Mouse (Mus musculus): ENCODE measurements around the gene Atl3.
A peak's percentile ranks its signal among the peaks of the same experiment; 100 is the strongest.

Gene Atl3

DNA sequence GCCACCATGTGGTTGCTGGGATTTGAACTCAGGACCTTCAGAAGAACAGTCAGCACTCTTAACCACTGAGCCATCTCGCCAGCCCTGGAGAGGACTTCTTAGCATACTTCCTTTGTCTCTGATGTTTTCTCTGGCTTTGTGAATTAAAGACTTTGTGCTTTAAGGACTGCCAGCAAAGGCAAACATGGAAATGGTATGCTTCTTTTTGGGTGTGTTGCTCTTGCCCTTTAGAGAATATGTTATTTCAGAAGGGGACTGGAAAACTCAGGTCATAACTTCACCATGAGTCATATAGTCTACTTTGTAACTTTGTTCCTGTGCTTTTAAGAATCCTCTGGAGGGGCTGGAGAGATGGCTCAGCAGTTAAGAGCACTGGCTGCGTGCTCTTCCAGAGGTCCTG is 5.0 kb downstream of the Atl3 start:
- DNase-seq (ENCODE audit: low spot score in 2 of 2) = no peak

DNA sequence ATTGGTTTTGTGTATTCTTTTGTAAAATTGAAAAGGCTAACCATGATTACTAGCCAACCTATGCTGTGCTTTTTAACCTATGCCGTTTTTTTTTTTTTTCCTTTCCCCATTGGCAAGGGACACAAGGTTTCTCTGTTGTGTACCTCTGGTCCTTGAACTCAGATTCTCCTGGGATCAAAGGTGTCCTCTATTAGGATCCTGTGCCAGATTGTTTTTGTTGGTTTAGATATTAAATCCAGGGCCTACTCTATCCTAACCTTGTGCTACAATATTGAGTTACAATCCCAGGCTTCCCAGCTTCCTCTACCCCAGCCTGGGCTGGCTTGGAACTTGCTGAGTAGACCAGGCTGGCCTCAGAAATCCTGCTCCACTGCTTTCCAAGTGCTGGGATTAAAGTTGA is 6.9 kb downstream of the Atl3 start:
- DNase-seq (ENCODE audit: low spot score in 2 of 2) = no peak

DNA sequence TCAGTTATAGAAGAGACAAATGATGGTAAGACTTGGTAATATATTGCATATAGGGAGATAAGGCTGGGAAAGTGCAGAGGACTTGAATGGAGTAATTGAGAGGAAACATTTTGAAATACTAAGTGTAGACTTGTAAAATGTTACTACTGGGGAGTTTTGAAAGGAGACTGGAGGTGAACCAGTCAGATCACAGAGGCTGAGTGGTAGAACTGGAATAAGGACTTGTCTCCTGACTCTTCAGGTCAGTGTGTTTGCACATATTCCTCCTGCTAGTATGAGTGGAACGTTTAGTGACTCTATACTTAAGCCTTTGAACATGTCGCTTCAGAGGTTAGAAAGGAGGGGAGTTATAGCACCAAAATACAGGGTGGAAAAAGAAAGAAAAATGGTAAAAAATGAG is 8.6 kb downstream of the Atl3 start:
- DNase-seq (ENCODE audit: low spot score in 2 of 2) = no peak

DNA sequence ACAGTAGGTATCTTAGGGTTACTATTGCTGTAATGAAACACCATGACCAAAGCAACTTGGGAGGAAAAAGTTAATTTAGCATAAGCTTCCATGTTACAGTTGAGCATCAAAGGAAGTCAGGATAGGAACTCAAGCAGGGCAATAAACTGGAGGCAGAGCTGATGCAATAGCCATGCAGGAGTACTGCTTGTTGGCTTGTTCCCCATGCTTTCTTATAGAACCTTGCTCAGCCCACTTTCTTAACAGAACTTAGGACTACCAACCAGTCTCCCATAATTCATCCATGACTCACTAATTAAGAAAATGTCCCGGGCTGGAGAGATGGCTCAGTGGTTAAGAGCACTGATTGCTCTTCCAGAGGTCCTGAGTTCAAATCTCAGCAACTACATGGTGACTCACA is 12.5 kb downstream of the Atl3 start:
- DNase-seq (ENCODE audit: low spot score in 2 of 2) = no peak

DNA sequence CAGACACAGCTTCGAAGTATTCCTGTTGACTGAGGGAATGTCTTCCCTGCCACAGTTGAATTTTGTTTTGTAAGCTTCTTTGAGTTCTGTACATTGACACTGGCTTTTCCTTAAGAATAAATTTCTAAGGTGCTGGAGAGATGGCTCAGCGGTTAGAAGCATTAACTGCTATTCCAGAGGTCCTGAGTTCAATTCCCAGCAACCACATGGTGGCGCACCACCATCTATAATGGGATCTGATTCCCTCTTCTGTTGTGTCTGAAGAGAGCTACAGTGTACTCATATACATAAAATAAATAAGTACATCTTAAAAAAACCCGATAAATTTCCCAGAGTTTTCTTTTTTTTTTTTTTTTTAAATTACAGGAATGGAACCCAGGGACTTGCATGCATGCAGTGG is 14.2 kb downstream of the Atl3 start:
- no peak for DNase-seq (ENCODE audit: low spot score in 2 of 2)

DNA sequence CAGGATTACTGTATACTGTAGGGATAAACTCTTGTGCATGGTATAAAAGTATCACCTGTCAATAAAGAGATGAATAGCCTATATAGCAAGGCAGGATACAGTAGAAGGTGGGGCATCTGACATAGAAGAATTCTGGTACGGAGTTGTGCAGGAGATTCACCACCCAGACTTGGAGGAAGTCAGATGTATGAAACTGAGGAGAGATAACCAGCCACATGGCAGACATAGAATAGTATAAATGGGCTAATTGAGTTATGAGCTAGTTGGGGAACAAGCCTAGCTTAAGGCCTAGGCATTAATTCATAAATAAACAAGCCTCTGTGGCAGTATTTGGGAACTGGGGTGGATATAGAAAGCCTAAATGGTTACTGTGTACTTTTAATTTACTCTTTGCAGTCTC is 22.6 kb downstream of the Atl3 start:
- no peak for DNase-seq (ENCODE audit: low spot score in 2 of 2)

DNA sequence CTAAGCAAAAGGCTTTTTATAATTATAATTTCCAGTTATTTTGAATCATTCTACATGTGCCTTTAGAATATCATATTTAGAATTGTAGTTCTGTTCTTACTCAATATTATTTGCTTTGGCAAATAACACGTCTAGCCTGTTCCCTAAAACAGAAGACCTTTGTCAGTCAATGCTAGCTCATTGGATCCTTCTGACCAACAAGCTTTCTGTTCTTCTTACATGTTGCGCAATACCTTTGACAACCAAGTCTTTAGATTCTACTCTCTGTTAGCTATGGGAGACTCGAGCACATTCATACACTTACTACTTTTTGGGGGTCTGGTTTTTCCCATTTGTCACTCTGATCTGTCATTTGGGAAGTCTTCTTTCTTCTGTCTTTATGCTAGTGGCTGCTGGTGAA is 27.8 kb downstream of the Atl3 start:
- no peak for DNase-seq (ENCODE audit: low spot score in 2 of 2)

DNA sequence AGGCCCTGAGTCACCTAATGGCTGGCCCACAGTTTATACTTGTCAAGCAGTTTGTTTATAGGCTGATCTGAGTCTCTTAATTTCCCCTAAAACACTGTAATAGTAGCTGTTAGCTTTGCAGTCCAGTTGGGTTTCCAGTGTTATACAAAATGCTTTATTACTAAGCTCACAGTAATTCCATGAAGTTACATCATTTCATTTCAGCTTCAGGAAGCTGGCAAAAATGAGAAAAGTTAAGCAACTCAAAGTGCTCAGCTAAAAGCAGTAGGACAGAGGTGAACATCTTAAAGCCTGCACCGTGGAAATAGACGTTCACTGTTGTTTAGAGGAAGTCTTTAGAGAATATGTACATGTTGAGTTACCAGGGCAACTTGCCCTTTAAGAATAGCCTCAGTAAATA is 29.0 kb downstream of the Atl3 start:
- DNase-seq (ENCODE audit: low spot score in 2 of 2) = no peak

DNA sequence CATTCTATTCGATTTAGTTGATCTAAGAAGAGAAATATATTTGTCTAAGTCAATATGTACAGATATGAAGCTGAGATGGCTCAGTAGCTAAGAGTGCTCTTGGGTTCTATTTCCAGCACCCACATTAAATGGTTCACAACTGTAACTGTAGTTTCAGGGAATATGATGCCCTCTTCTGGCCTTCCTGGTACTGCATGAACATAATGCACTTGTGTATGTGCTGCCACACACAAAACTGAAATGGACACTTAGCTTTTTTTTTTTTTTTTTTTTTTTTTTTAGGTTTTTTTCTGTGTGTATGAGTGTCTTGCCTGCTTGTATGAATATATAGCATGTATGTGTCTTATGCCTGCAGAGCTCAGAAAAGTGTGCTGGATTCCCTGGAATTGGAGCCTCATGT is 29.5 kb downstream of the Atl3 start:
- no peak for DNase-seq (ENCODE audit: low spot score in 2 of 2)

DNA sequence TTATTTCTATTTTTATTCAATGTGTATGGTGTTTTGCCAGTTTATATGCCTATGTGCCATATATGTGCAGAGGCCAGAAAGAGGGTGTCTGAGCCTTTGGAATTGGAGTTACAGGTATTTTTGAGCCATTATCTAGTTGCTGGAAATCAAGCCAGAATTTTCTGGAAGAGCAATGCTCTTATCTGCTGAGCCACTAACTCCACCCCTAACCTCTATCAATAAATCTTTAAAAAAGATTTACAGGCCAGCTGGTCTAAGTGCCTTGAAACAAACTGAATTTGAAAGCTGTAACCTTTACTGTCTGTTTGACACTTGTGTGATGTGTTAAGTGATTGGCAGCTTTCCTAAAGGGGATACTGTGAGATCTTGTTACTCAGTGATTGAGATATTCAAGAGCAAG is 29.9 kb downstream of the Atl3 start:
- no peak for DNase-seq (ENCODE audit: low spot score in 2 of 2)

DNA sequence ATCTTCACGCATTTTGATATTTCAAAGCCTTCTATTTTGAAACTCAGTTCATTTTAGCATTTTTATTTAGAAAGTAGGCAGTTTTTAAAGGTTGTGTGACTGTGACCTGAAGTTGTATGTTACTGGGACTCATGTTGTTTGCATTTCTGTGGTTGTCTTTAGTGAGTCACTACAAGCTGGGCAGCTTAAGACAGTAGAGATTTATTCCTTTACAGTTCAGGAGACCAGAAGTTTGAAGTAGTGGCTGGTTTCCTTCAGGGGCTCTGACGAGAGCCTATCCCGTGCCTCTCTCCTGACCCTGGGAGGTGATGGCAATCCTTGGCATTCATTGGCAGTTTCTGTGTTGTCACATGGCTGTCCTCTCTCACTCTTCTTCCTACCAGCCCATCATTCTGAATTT is 31.0 kb downstream of the Atl3 start:
- no peak for DNase-seq (ENCODE audit: low spot score in 2 of 2)

DNA sequence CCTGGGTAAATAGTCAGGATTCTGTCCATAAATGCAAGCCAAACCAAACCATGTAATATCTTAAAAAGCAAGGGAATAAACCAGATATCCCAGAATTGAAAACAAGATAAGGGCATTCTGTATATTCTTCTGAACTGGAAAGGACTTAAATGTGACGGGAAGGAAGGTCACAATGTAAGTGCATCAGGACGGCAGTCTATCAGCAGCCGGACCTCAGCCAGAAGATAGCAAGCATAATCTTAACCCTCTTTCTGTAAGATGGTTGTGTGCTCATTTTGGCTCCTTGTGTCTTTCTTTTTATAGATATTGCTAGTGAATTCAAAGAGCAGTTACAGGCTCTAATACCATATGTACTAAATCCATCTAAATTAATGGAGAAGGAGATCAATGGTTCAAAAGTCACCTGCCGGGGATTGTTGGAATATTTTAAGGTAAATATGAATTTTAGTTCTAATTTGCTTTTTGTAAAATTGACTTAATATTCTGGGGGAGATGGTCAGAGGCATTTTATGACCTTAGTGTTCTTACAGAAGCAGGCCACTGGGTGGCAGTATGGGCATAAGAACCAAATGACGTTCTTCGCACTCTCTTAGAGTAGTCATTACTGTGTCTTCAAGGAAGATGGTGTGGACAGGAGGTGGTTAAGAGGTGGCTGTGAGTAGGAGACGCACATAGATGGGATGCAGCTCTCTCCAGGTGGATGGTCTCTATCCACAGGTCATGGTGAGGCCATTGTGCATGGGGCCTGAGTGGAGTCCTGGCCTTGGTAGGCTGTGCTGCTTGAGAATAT is 35.0 kb downstream of the Atl3 start:
- DNase-seq (ENCODE audit: low spot score in 2 of 2) = peak in 1 of 2 experiments; percentile 68

DNA sequence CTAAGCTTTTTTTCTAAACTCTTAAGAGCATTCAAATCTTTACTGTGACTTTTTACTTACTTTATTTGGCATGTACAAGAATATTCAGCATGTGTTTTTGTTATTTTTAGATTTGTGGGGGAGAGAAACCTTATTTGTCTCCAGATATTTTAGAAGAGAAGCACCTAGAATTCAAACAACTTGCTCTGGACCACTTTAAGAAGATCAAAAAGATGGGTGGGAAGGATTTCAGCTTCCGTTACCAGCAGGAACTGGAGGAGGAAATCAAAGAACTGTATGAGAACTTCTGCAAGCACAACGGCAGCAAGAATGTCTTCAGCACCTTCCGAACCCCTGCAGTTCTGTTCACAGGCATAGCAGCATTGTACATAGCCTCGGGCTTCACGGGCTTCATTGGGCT is 38.1 kb downstream of the Atl3 start:
- no peak for DNase-seq (ENCODE audit: low spot score in 2 of 2)

DNA sequence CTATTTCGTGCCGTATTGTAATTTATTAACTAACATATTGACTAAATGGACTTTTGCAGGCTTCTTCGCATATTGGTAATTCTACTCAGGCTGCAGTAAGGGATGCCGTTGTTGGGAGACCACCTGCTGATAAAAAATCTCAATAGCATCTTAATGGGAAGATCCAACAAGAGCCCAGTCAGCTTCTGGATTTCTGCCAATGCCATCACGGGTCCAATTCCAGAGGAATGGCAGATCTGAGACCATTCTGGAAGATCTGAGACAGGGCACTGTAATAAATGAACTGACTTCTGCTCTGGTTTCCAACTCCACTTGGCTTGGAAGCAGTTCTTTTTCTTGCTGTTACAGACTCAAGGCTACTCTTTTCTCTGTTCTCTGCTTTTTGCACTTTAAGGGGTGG is 40.1 kb downstream of the Atl3 start:
- no peak for DNase-seq (ENCODE audit: low spot score in 2 of 2)

DNA sequence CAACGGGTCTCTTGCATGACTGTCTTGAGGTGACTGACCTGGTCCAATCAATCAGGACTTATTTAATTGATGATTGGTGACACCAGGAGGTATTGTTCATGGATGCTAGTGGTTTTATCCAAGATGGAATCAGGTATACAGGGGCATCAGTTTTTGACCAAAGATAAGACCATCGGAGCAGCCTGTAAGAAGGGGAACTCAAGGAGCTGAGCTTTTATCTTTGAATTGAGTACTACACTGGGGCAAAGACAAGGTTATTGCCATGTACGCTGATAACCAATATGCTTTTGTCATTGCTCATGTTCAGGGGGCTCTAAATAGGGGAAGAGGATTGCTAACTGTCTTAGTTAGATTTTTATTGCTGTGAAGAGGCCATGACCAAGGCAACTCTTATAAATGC is 55.1 kb downstream of the Atl3 start:
- DNase-seq (ENCODE audit: low spot score in 2 of 2) = no peak

DNA sequence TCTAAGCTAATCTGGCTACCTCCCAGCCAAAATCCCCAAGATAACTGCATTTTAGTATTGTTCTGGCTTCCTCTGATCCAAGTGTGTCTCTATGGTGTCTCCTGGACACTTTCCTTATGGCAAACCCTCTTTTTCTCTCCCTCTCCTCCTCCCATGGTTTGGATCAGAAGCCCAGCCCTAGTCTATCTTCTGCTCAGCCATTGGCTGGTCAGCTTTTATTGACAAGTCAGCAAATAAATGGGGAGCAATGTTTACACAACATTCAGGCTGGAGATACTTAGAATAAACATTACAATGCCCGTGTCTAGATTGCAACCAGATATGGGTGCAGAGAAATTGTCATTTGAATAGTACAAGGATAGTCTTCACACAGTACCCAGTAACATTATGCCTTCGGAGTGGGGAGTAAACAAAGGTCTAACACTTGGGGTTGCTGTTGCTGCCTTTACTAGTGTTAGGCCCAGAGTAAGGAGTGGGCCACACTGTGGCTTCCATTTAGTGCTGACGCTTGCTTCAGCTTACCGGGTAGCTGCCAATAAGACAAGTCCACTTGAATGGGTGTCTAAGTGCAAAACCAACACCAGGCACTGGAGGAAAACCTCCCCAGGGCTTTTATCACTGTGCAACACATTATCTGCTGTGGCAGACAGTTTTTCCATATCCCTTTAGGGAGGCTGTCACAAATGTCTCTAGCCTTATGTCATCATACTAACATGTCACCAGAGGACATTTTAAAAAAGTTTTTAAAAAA is 57.9 kb downstream of the Atl3 start:
- no peak for DNase-seq (ENCODE audit: low spot score in 2 of 2)

DNA sequence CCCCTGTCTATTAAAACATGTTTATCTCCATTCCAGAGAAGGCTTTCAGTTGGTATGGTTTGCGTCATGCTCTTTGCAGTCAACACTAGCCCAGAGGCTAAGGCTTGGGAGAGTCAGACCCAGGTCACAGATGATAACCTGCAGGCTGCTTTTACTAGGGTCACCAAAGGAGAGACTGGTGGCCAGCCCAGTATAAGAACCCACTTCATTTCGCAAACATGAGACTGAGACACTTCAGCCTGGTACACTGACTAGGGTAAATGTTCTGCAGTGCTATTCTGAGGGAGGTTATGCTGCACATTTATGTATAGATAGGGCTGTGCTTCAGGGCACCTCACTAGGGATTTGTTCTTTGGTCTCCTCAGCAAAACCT is 58.4 kb downstream of the Atl3 start:
- DNase-seq (ENCODE audit: low spot score in 2 of 2) = no peak

DNA sequence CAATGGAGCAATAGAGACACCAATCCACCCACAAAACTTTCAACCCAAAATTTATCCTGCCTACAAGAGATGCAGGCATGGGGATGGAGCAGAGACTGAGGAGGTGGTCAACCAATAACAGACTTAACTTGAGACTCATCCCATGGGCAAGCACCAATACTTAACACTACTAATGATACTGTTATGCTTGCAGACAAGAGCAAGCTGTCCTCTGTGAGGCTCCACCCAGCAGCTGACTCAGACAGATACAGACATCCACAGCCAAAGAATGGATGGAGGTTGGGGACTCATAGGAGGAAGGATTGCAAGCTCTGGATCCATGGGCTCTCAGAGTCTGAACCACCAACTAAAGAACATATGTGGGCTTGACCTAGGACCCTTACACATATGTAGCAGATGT is 59.6 kb downstream of the Atl3 start:
- no peak for DNase-seq (ENCODE audit: low spot score in 2 of 2)

DNA sequence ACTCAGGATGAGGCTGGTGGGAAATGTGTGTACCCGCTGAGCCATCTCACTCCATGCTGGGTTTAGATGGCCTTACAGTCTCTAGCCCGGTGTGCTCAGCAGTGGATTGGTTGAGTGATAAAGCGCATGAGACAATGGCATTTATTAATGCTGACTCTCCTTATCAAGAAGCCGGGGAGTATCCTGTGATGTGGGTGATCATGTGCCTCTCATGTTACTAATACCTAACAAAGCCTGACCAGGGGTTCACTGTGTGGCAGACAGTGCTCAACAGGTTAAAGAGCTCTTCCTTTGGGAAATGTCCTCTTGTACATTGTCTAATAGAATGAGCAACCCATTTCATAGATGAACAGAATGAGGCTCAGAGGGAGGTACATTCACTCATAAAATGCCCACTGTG is 61.0 kb downstream of the Atl3 start:
- DNase-seq (ENCODE audit: low spot score in 2 of 2) = no peak

DNA sequence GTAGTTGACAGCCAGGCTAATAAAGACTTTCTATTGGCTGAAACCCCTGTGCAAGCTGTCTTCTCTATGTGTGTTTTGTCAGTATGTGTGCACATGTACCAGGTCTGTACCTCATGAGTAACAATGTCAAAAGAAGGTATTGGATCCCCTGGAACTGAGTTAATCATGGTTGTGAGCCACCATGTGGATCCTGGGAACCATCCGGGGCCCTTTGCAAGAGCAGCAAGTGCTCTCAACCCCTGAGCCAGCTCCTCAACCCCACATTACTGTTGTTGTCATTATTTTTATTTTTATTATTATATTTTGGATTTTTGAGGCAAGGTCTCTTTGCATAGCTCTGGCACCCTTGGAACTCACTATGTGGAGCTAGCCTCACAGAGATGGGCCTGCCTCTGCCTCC is 62.8 kb downstream of the Atl3 start:
- no peak for DNase-seq (ENCODE audit: low spot score in 2 of 2)

DNA sequence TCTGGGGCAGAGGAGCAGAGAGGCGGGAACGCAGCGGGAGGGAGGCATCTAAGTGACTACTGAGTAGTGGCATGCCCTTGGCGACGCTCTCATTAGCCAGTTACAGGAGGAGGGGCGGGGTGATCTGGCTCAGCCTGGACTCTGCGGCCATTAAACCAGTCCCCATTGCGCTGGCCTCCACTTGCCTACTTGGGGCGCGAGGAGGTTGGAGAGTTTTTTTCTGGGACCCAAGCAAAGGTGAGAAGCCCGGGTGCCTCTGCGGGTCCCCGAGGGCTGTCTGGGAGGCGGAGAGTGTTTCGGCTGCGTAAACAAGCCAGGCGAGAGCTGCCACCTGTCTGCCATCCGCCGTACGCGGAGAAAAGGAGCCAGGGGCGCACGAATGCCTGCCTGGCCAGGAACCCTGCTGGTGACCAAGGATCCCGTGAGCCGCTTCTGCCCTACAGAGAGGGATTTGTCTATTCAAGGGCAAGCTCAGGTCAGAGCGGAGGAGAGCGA is 63.5 kb downstream of the Atl3 start, which contains the start of gene Pla2g16:
TSS of gene Pla2g16 (plus strand) at position 132 of the 495 bp plus-strand sequence.
- DNase-seq (ENCODE audit: low spot score in 2 of 2) = peak; percentile 48 to 65

DNA sequence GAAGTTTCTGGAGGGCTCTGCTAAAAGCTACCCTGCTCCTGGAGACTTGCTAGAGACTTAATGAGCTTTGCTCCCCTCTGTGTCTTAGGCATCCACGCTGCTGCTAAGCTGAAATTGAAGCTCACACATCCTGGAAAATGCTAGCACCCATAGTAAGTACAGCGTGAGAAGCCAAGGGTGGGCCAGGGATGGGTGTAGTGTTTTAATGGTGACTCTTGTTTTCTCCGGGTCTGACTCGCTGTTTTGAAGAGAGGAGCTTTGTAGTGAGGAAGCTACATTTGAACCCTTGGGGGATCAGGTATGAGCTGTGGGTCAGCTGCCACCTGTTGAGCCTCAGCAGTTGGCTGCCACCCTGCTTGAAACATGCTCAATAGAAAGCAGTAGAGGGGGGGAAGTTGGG is 64.0 kb downstream of the Atl3 start:
- DNase-seq (ENCODE audit: low spot score in 2 of 2) = no peak

DNA sequence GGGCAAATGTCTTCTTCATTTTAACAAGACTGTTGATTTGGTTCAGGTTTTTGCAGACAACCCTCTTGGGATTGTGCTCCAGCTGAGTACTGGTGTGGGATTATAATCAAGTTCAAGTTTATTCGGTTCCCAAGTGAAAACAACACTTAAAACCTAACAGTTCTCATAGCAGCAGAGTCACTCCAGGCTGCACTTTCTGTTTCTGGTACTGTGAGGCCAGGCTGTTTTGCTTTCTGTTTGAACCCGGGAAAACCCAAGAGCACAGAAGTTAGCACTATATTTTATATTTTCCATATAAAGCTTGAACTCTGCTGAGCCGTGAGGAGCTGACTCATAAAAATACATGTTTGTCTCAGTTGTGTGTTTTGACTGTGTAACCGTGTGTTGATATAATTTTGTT is 64.8 kb downstream of the Atl3 start:
- no peak for DNase-seq (ENCODE audit: low spot score in 2 of 2)
